Mouse (Mus musculus) heart, adult 2 months (tissue): ENCODE results near the gene Ssh2. TPM values are rescaled to one million over a fixed set of nuclear protein-coding genes. Genes with fewer than 3 reads are reported as not detected.

Experiments used
- DNase-seq, 2 experiments: peaks; one replicate each; pipeline ENCODE4 v3.0.0; 2021
- H3K27ac ChIP-seq: fragments of 200-600 bp; 2 replicates; pipeline ENCODE4 v1.8.1; 2022
- H3K27me3 ChIP-seq: fragments of 200-500 bp; 2 replicates; pipeline ENCODE4 v1.6.1; 2012; ENCODE audit warnings: mild to moderate bottlenecking, low read length, inconsistent platforms, mixed read lengths; ENCODE audit not compliant: control insufficient read depth, insufficient read depth
- H3K36me3 ChIP-seq: fragments of 200-500 bp; 2 replicates; pipeline ENCODE4 v1.6.1; 2012; ENCODE audit warnings: low read length, inconsistent platforms; ENCODE audit not compliant: control insufficient read depth, insufficient read depth
- H3K4me1 ChIP-seq: fragments of 200-500 bp; 2 replicates; pipeline ENCODE4 v1.6.1; 2011; ENCODE audit warnings: low read length; ENCODE audit not compliant: control insufficient read depth, insufficient read depth
- H3K4me3 ChIP-seq: fragments of 200-600 bp; 2 replicates; pipeline ENCODE4 v1.8.1; 2022
- H3K79me2 ChIP-seq: fragments of 200-500 bp; replicated peaks from 2 replicates; pipeline ENCODE4 v1.6.1; 2012; ENCODE audit warnings: mild to moderate bottlenecking, inconsistent platforms, low read length, moderate library complexity, mixed read lengths; ENCODE audit not compliant: control insufficient read depth, insufficient read depth
- H3K9ac ChIP-seq: fragments of 200-500 bp; 2 replicates; pipeline ENCODE4 v1.6.1; 2012; ENCODE audit warnings: low read depth, mild to moderate bottlenecking, control low read depth, inconsistent platforms, low read length, mixed read lengths
- CTCF ChIP-seq: fragments of 200-600 bp; IDR thresholded peaks from 2 replicates; pipeline ENCODE4 v1.8.1; 2022; ENCODE audit warnings: antibody characterized with exemption, mild to moderate bottlenecking, moderate library complexity
- EP300 ChIP-seq: fragments of 200-500 bp; IDR thresholded peaks from 2 replicates; pipeline ENCODE4 v1.6.1; 2011; ENCODE audit warnings: low read depth, low read length, control low read depth; ENCODE audit not compliant: insufficient read depth
- POLR2A ChIP-seq: fragments of 200-500 bp; IDR thresholded peaks from 2 replicates; pipeline ENCODE4 v1.6.1; 2011; ENCODE audit warnings: mild to moderate bottlenecking, low read depth, low read length, control low read depth; ENCODE audit not compliant: insufficient read depth
- WGBS: fragments of 180-500 bp; shearing (Covaris S2); methylation state at CpG from one replicate; pipeline ENCODE4 v1.1.7; 2018; 5-methylcytosine and 5-hydroxymethylcytosine counted together
- intact Hi-C: fragments of 180-260 bp; cut with DNase I; formaldehyde crosslinking; loops from one replicate; pipeline ENCODE4 v1.15.1; 2025
- long read RNA-seq: library from polyadenylated mRNA; stranded (forward); transcript quantifications from one replicate; pipeline ENCODE4 v2.0.0, GENCODE M21; 2021
- polyA plus RNA-seq: library from polyadenylated mRNA; depleted of rRNA; stranded (reverse); fragments of >200 nt; gene quantifications from 2 replicates; pipeline ENCODE4 v1.2.3, GENCODE M21; 2012; rRNA removed
- total RNA-seq, 2 experiments: library from RNA; stranded (reverse); gene quantifications; 2 replicates each; pipeline ENCODE4 v1.2.3; 2021

The Ssh2 gene
- total RNA-seq (10 to 100 TPM; 73.7 to 76.5 TPM), polyA plus RNA-seq (22.6 and 42.0 TPM in 2 replicates)
- long read RNA-seq, partial matches to known transcripts = 4 of 15 reads
- long read RNA-seq, other reads (novel, unspliced or antisense) = 11 of 15 reads

DNA sequence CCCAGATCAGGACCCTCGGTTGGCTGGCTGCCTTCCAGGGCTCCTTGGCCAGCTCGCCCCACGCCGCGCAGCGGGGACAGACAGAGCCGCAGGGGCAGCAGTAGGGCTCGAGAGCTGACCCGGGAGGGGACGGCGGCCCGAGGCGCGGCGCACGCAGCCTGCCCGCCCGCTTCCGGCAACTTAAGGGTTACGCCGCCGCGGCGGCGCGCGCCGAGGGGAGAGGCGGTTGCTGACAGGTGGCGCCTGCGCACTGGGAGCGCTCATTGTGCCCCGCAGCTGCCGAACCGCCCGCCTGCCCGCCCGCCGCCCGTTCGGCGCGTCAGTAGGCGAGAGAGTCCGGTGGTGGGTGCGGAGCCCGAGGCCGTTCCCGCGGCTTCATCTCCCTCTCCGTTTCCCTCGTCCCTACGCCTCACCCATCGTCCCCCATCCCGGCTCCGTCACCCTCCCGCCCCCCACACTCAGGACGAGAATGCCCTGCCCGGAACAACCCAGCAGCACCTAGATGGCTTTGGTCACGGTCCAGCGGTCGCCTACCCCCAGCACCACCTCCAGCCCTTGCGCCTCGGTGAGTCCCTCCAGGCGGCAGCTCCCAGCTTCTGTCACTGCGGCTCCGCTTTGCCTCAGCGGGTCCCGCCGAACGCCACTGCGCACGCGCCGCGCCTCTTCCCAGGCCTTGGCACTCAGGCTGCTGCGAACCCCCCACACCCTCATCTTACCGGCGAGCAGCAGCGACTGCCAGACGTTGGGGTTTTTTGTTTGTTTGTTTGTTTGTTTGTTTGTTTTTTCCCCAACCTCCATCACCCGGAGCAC lies at the start of gene Ssh2:
Gene Ssh2, plus strand, starts transcription at position 337 of the 810 bp plus-strand sequence.
- Histone ChIP-seq H3K4me3 (peak within 1 kb of the TSS; percentile 89), H3K27ac (peak within 1 kb of the TSS; percentile 87), H3K36me3 (peaks cover 2% of the 10 kb centered on the region; the same call in 1 of the 2 replicates), H3K4me1 (peaks cover 1% of the 10 kb centered on the region), H3K9ac (peak within 1 kb of the TSS; percentile 95), H3K27me3 (no peaks in the 10 kb centered on the region), H3K79me2 (no peaks in the 10 kb centered on the region; the same call in 1 of the 2 replicates)
- TF ChIP-seq CTCF (peak; percentile 5; the same call in 1 of the 2 replicates), EP300 (no peak), POLR2A (0 out of 2 replicates have a peak, but pooled peaks have one; percentile 21)
- under 1% methylated on average over 69 of the region's 82 CpGs for WGBS
- intact Hi-C loops = loop anchor here (2.0 to 10.0 kb wide), 5 partner anchors 115 to 391 kb away; partner anchors contain the start of genes Coro6, Git1 and Taok1
- DNase-seq = peak; percentile 88 to 89

DNA sequence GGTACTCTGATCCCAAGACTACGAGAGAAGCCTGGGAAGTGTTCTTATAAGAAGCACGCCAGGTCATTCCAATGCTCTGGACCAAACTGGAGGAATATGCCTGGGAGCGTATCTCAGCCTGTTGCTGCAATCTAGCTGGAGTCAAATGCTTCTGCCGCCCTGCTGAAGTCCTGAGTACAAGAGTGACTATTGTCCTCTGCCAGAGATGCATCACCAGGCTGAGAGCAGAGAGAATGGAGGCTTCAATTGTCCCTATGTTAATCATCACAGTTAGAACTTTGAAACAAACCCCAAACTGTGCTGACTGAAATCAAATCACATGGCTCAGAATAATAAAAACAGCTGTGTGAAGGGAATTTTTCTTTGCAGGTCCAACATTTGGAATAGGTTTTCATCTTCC lies 42.4 kb upstream of the Ssh2 start:
- no peaks in the 10 kb centered on the region for H3K79me2 ChIP-seq
- H3K36me3 ChIP-seq = no peaks in the 10 kb centered on the region
- DNase-seq = no peak
- WGBS = 75% methylated on average over 4 of the region's 4 CpGs
- H3K27ac ChIP-seq = no peak overlapping the region
- H3K27me3 ChIP-seq = no peaks in the 10 kb centered on the region
- TF ChIP-seq POLR2A (no peak), EP300 (no peak)
- no peak overlapping the region for H3K9ac ChIP-seq
- H3K4me1 ChIP-seq = no peaks in the 10 kb centered on the region
- H3K4me3 ChIP-seq = no peak overlapping the region
- intact Hi-C loops = no loop called here

DNA sequence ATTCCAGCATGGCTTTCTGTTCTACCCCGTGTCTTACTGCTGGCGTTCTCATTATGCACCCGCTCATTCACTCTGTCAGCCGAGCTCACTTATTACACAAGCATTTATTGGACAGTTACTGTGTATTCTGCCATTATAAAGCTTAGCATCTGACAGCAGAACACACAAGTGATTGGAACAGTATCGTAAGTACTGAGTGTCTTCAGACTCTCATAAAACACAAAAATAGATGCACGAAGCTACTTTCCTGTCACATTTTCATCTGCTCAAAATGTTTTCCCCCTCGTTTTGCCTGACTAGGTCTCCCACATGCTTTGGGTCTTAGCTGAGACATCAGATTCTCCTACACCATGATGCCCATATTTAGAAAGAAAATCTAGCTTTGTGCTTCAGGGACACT lies 41.6 kb upstream of the Ssh2 start:
- TF ChIP-seq POLR2A (no peak), CTCF (no peak), EP300 (no peak)
- Histone ChIP-seq H3K36me3 (no peaks in the 10 kb centered on the region), H3K27me3 (no peaks in the 10 kb centered on the region), H3K4me3 (no peak overlapping the region), H3K79me2 (no peaks in the 10 kb centered on the region), H3K27ac (no peak overlapping the region), H3K9ac (no peak overlapping the region), H3K4me1 (no peaks in the 10 kb centered on the region)
- no peak for DNase-seq
- intact Hi-C loops = no loop called here
- WGBS = 81% methylated on average over 7 of the region's 7 CpGs

DNA sequence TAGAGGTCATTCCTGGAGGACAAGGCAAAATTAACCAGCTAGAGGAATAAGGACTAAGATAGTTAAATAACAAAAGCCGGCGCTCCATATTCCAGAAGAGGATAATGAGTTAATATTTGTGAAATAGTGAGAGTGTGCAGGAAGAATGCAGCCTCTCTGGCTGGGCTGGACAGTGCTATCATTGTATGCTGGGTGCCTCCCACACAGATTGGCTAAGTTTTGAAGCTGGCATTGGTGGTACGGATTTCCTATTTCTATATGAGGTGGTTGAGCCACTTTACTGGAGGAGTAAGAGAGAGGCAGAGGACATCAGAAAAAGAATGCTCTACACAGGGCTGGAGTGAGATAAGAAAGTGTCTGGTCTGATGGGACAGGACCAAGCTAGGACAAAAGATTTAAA lies 36.3 kb upstream of the Ssh2 start:
- no peak overlapping the region for H3K4me3 ChIP-seq
- WGBS = 86% methylated on average over 3 of the region's 3 CpGs
- no peaks in the 10 kb centered on the region for H3K4me1 ChIP-seq
- no peak for DNase-seq
- H3K27ac ChIP-seq = no peak overlapping the region
- H3K36me3 ChIP-seq = no peaks in the 10 kb centered on the region
- no peak overlapping the region for H3K9ac ChIP-seq
- intact Hi-C loops = no loop called here
- H3K79me2 ChIP-seq = no peaks in the 10 kb centered on the region
- H3K27me3 ChIP-seq = no peaks in the 10 kb centered on the region
- TF ChIP-seq CTCF (no peak), EP300 (no peak), POLR2A (no peak)

DNA sequence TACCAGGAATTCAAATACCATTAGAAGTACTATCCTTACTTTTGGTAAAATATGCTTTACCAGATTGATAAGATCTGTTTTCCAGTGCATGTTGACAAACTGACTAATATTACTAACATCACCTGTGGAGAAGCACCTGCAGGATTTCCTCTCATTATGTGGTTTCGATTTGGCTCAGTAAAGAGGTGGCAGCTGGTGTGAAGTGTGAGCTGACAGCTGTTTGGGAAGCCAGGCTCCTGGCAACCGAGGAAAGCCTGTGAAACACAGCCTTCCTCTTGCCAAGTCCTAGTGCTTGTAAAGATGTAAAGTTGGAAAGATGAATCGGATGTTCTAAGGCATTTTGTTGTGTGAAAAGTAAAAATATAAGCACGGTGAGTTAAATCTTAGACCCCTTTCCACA lies 35.2 kb upstream of the Ssh2 start:
- Histone ChIP-seq H3K4me3 (no peak overlapping the region), H3K9ac (no peak overlapping the region), H3K79me2 (no peaks in the 10 kb centered on the region), H3K27me3 (no peaks in the 10 kb centered on the region), H3K36me3 (no peaks in the 10 kb centered on the region), H3K4me1 (no peaks in the 10 kb centered on the region), H3K27ac (no peak overlapping the region)
- TF ChIP-seq POLR2A (no peak), EP300 (no peak), CTCF (no peak)
- no peak for DNase-seq
- 23% methylated on average over 4 of the region's 4 CpGs for WGBS
- intact Hi-C loops = no loop called here

DNA sequence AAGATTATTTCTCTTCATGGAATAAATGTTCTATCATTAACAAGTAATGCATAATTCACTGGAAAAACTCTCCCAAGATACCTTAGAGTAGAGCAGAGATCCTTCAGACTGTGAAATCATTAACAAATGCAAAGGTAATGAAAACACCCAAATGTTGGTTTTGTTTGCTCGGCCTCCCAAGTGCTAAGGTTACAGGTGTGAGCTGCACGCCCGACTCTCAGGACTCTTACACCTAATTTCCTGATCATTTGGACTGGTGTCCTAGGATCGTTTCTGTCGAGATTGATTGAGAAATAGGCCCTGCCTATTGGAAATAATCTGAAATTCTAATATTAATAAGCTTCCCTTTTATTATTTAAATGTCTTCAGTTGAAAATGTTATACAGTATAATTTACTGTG lies 34.6 kb upstream of the Ssh2 start:
- Histone ChIP-seq H3K4me3 (no peak overlapping the region), H3K27ac (no peak overlapping the region), H3K27me3 (no peaks in the 10 kb centered on the region), H3K4me1 (no peaks in the 10 kb centered on the region), H3K9ac (no peak overlapping the region), H3K79me2 (no peaks in the 10 kb centered on the region), H3K36me3 (no peaks in the 10 kb centered on the region)
- TF ChIP-seq CTCF (no peak), POLR2A (no peak), EP300 (no peak)
- no peak for DNase-seq
- intact Hi-C loops = no loop called here
- WGBS = 75% methylated on average over 5 of the region's 5 CpGs
